Comparison of ENCODE assay signal across 13 mouse cellular contexts in genomic region chr2:46370949-46371348, GRCm38 (mm10).
DNase-seq lines count a peak whose midpoint lies in the region; ATAC-seq and TF ChIP-seq lines count a peak whose summit lies in the region.
"Had no signal": no experiment of that assay in that cellular context is flagged by ENCODE, and none has a peak within 500 bp of the region (broad histone marks: within the 10 kb centered on the region; RNA-seq: fewer than 3 reads in every experiment).

No protein-coding gene starts in this region.

- no peak overlapping the region for H3K4me3 ChIP-seq in lung, postnatal 0 days (ENCODE audit: low read depth, low read length)
- no peak overlapping the region for H3K4me3 ChIP-seq in hindbrain, embryonic 16.5 days (ENCODE audit: low read length)
- H3K4me3 ChIP-seq: forebrain, embryonic 12.5 days; heart, embryonic 13.5 days; neural tube, embryonic 13.5 days had no signal

- 64% methylated on average over 5 of the region's 5 CpGs for WGBS in lung, postnatal 0 days
- 86% methylated on average over 5 of the region's 5 CpGs for WGBS in hindbrain, embryonic 16.5 days

- H3K4me2 ChIP-seq in lung, postnatal 0 days (replicated peaks; ENCODE audit: low read depth, low read length): no peak overlapping the region
- H3K4me2 ChIP-seq in hindbrain, embryonic 16.5 days (ENCODE audit: low read length): no peak overlapping the region
- H3K4me2 ChIP-seq: forebrain, embryonic 12.5 days; heart, embryonic 13.5 days; neural tube, embryonic 13.5 days had no signal

- no peaks in the 10 kb centered on the region for H3K36me3 ChIP-seq in lung, postnatal 0 days (ENCODE audit: insufficient read depth, low read length)
- H3K36me3 ChIP-seq in hindbrain, embryonic 16.5 days (ENCODE audit: control insufficient read depth, insufficient read depth, low read length): no peaks in the 10 kb centered on the region
- H3K36me3 ChIP-seq: forebrain, embryonic 12.5 days; heart, embryonic 13.5 days; neural tube, embryonic 13.5 days had no signal

- H3K9me3 ChIP-seq in lung, postnatal 0 days (ENCODE audit: low read length): no peaks in the 10 kb centered on the region
- no peaks in the 10 kb centered on the region for H3K9me3 ChIP-seq in hindbrain, embryonic 16.5 days (ENCODE audit: control insufficient read depth, low read length)
- H3K9me3 ChIP-seq: forebrain, embryonic 12.5 days; heart, embryonic 13.5 days; neural tube, embryonic 13.5 days had no signal

- H3K27me3 ChIP-seq in lung, postnatal 0 days (replicated peaks; ENCODE audit: insufficient read depth, low read length): no peaks in the 10 kb centered on the region
- no peaks in the 10 kb centered on the region for H3K27me3 ChIP-seq in hindbrain, embryonic 16.5 days (replicated peaks; ENCODE audit: control insufficient read depth, insufficient read depth, low read length)
- H3K27me3 ChIP-seq: forebrain, embryonic 12.5 days; heart, embryonic 13.5 days; neural tube, embryonic 13.5 days had no signal

- ATAC-seq in lung, postnatal 0 days: peak; percentile 59
- ATAC-seq in hindbrain, embryonic 16.5 days: no peak

- no peak for TF ChIP-seq CTCF in lung, postnatal 0 days (IDR thresholded peaks at IDR 0.05)

- peak; percentile 54; the same call in 1 of the 2 replicates for TF ChIP-seq EP300 in lung, postnatal 0 days (IDR thresholded peaks at IDR 0.05)

- no peak overlapping the region for H3K9ac ChIP-seq in lung, postnatal 0 days (replicated peaks; ENCODE audit: low read depth)
- no peak overlapping the region for H3K9ac ChIP-seq in hindbrain, embryonic 16.5 days (ENCODE audit: low read depth, low read length)
- H3K9ac ChIP-seq: forebrain, embryonic 12.5 days; heart, embryonic 13.5 days; neural tube, embryonic 13.5 days had no signal

- no peak overlapping the region for H3K27ac ChIP-seq in lung, postnatal 0 days (ENCODE audit: low read length)
- no peak overlapping the region for H3K27ac ChIP-seq in hindbrain, embryonic 16.5 days (ENCODE audit: low read depth, low read length)
- H3K27ac ChIP-seq: forebrain, embryonic 12.5 days; heart, embryonic 13.5 days; kidney, postnatal 0 days; neural tube, embryonic 13.5 days had no signal

- no peaks in the 10 kb centered on the region for H3K4me1 ChIP-seq in lung, postnatal 0 days (ENCODE audit: insufficient read depth, low read depth, low read length)
- H3K4me1 ChIP-seq in hindbrain, embryonic 16.5 days (ENCODE audit: control insufficient read depth, insufficient read depth, low read depth, low read length): no peaks in the 10 kb centered on the region
- H3K4me1 ChIP-seq: forebrain, embryonic 12.5 days; neural tube, embryonic 13.5 days had no signal

- DNase-seq in lung, postnatal 0 days (ENCODE audit: low spot score): peak; percentile 32
- no peak for DNase-seq in lung, postnatal 10 days
- DNase-seq in fibroblast of lung, adult 2 months (ENCODE audit: low read depth): peak; percentile 43
- DNase-seq in lung, postnatal 25 days (ENCODE audit: low spot score): peak; percentile 31
- peak; percentile 6 for DNase-seq in thymus, postnatal 25 days
- DNase-seq in right cerebral cortex, postnatal 14 days: no peak
- no peak for DNase-seq in spleen, postnatal 14 days (ENCODE audit: low spot score in 2 of 2)
- DNase-seq: cerebellum, adult 2 months had no signal

Comparison
In these comparisons a context has a peak if more than half of its experiments do, and no peak if none do; other contexts are left out.
1. DNase-seq: peak in lung, postnatal 0 days (single experiment), fibroblast of lung, adult 2 months (single experiment), lung, postnatal 25 days (single experiment) and thymus, postnatal 25 days (single experiment); none in lung, postnatal 10 days (single experiment), right cerebral cortex, postnatal 14 days (single experiment) and spleen, postnatal 14 days (0 of 2).